Mouse (Mus musculus) MEL (cell line): ENCODE measurements at regions not wholly inside any gene's neighbourhood (a gene's known extent, or its start where the extent isn't known, plus 50 kb on each side); places are given as distances from the start of the nearest gene placed in this dataset.

ENCODE experiments used
- DNase-seq: peaks from one replicate; pipeline ENCODE4 v3.0.0; 2011; ENCODE audit warnings: low read depth, low spot score
- H3K27ac ChIP-seq: 2 replicates; pipeline ENCODE4 v1.5.1; 2012; ENCODE audit warnings: low read depth, mild to moderate bottlenecking, control low read depth, low read length, moderate library complexity; ENCODE audit not compliant: control insufficient read depth
- H3K27me3 ChIP-seq, 2 experiments: fragments of 150-350 bp in 1 of 2; sonication (generic) in 1 of 2; 2 replicates each; pipeline ENCODE4 v1.6.1; 2012; ENCODE audit warnings: low read length in 2 of 2, mild to moderate bottlenecking in 2 of 2, improper control_type of control experiment in 1 of 2, moderate library complexity in 1 of 2; ENCODE audit not compliant: insufficient read depth in 2 of 2, control insufficient read depth in 1 of 2
- H3K36me3 ChIP-seq, 2 experiments: 2 replicates each; pipeline ENCODE4 v1.6.1; 2012 to 2014; ENCODE audit warnings: low read length in 2 of 2, improper control_type of control experiment in 1 of 2, inconsistent platforms in 1 of 2, mild to moderate bottlenecking in 1 of 2; ENCODE audit not compliant: insufficient read depth in 2 of 2, control insufficient read depth in 1 of 2
- H3K4me1 ChIP-seq, 2 experiments: fragments of 150-350 bp in 1 of 2; sonication (generic) in 1 of 2; 2 replicates each; pipeline ENCODE4 v1.6.1; 2012; ENCODE audit warnings: low read length in 2 of 2, improper control_type of control experiment in 1 of 2, mild to moderate bottlenecking in 1 of 2; ENCODE audit not compliant: insufficient read depth in 2 of 2, control insufficient read depth in 1 of 2
- H3K4me3 ChIP-seq, 2 experiments: fragments of 150-350 bp in 1 of 2; sonication (generic) in 1 of 2; 2 replicates each; pipeline ENCODE4 v1.5.1; 2012; ENCODE audit warnings: low read depth in 2 of 2, low read length in 2 of 2, mild to moderate bottlenecking in 2 of 2, moderate library complexity in 2 of 2, control low read depth in 1 of 2, improper control_type of control experiment in 1 of 2; ENCODE audit not compliant: control insufficient read depth in 1 of 2, insufficient read depth in 1 of 2
- H3K79me2 ChIP-seq: 2 replicates; pipeline ENCODE4 v1.6.1; 2012; ENCODE audit warnings: mild to moderate bottlenecking, low read length, moderate library complexity; ENCODE audit not compliant: control insufficient read depth, poor library complexity, insufficient read depth
- H3K9ac ChIP-seq: 2 replicates; pipeline ENCODE4 v1.6.1; 2012; ENCODE audit warnings: low read depth, mild to moderate bottlenecking, control low read depth, low read length, moderate library complexity; ENCODE audit not compliant: control insufficient read depth, poor library complexity, severe bottlenecking
- H3K9me3 ChIP-seq: fragments of 150-350 bp; sonication (generic); replicated peaks from 2 replicates; pipeline ENCODE4 v1.6.1; 2012; ENCODE audit warnings: mild to moderate bottlenecking, low read length, improper control_type of control experiment, moderate library complexity; ENCODE audit not compliant: insufficient read depth
- CHD1 ChIP-seq: IDR thresholded peaks from 2 replicates; pipeline ENCODE4 v1.6.1; 2012; ENCODE audit warnings: low read depth, mild to moderate bottlenecking, inconsistent platforms, low read length, improper control_type of control experiment
- CHD2 ChIP-seq: IDR thresholded peaks from 2 replicates; pipeline ENCODE4 v1.6.1; 2011; ENCODE audit warnings: low read length, improper control_type of control experiment
- CTCF ChIP-seq, 3 experiments: IDR thresholded peaks in 2 of 3; conservative IDR thresholded peaks in 1 of 3; 2 replicates each; pipeline ENCODE4 v1.5.1; 2011 to 2012; ENCODE audit warnings: low read length in 3 of 3, low read depth in 2 of 3, mild to moderate bottlenecking in 2 of 3, improper control_type of control experiment in 1 of 3, inconsistent platforms in 1 of 3, mixed read lengths in 1 of 3, moderate library complexity in 1 of 3; ENCODE audit not compliant: control insufficient read depth in 1 of 3, insufficient read depth in 1 of 3, poor library complexity in 1 of 3, severe bottlenecking in 1 of 3
- E2F4 ChIP-seq: IDR thresholded peaks from 2 replicates; pipeline ENCODE4 v1.6.1; 2011; ENCODE audit warnings: low read depth, low read length, improper control_type of control experiment, borderline replicate concordance
- ELF1 ChIP-seq: IDR thresholded peaks from 2 replicates; pipeline ENCODE4 v1.6.1; 2014; ENCODE audit warnings: low read depth, mild to moderate bottlenecking, inconsistent platforms, low read length, improper control_type of control experiment, moderate library complexity
- GABPA ChIP-seq: IDR thresholded peaks from 2 replicates; pipeline ENCODE4 v1.6.1; 2012; ENCODE audit warnings: low read depth, mild to moderate bottlenecking, inconsistent platforms, low read length, improper control_type of control experiment, moderate library complexity
- HCFC1 ChIP-seq: IDR thresholded peaks from 2 replicates; pipeline ENCODE4 v1.6.1; 2012; ENCODE audit warnings: low read depth, mild to moderate bottlenecking, inconsistent platforms, low read length, improper control_type of control experiment, moderate library complexity
- JUND ChIP-seq: IDR thresholded peaks from 2 replicates; pipeline ENCODE4 v1.6.1; 2011; ENCODE audit warnings: low read depth, mild to moderate bottlenecking, improper control_type of control experiment, low read length
- MAFK ChIP-seq: IDR thresholded peaks from 2 replicates; pipeline ENCODE4 v1.6.1; 2011; ENCODE audit warnings: low read depth, mild to moderate bottlenecking, low read length, improper control_type of control experiment, borderline replicate concordance
- MAX ChIP-seq: IDR thresholded peaks from 2 replicates; pipeline ENCODE4 v1.6.1; 2011; ENCODE audit warnings: low read length, improper control_type of control experiment
- MEF2A ChIP-seq: IDR thresholded peaks from 2 replicates; pipeline ENCODE4 v1.6.1; 2014; ENCODE audit warnings: low read depth, mild to moderate bottlenecking, inconsistent platforms, low read length, improper control_type of control experiment; ENCODE audit not compliant: poor library complexity, insufficient replicate concordance, severe bottlenecking; ENCODE audit errors: extremely low read depth
- MXI1 ChIP-seq: IDR thresholded peaks from 2 replicates; pipeline ENCODE4 v1.6.1; 2011; ENCODE audit warnings: mild to moderate bottlenecking, low read depth, low read length, improper control_type of control experiment
- POLR2A ChIP-seq, 2 experiments: IDR thresholded peaks; 2 replicates each; pipeline ENCODE4 v1.6.1; 2011 to 2012; ENCODE audit warnings: low read length in 2 of 2, mild to moderate bottlenecking in 2 of 2, control low read depth in 1 of 2, improper control_type of control experiment in 1 of 2, low read depth in 1 of 2, moderate library complexity in 1 of 2; ENCODE audit not compliant: control insufficient read depth in 1 of 2, insufficient read depth in 1 of 2, poor library complexity in 1 of 2
- POLR2AphosphoS5 ChIP-seq: IDR thresholded peaks from 2 replicates; pipeline ENCODE4 v1.6.1; 2012; ENCODE audit warnings: low read depth, borderline replicate concordance, mild to moderate bottlenecking, inconsistent platforms, low read length, moderate library complexity, mixed read lengths
- RCOR1 ChIP-seq: IDR thresholded peaks from 2 replicates; pipeline ENCODE4 v1.6.1; 2012; ENCODE audit warnings: low read depth, mild to moderate bottlenecking, inconsistent platforms, low read length, improper control_type of control experiment
- SIN3A ChIP-seq: IDR thresholded peaks from 2 replicates; pipeline ENCODE4 v1.6.1; 2012; ENCODE audit warnings: low read length, improper control_type of control experiment, inconsistent platforms
- TCF12 ChIP-seq: IDR thresholded peaks from 2 replicates; pipeline ENCODE4 v1.6.1; 2014; ENCODE audit warnings: low read depth, mild to moderate bottlenecking, inconsistent platforms, low read length, improper control_type of control experiment, moderate library complexity
- UBTF ChIP-seq: IDR thresholded peaks from 2 replicates; pipeline ENCODE4 v1.6.1; 2012; ENCODE audit warnings: low read depth, mild to moderate bottlenecking, inconsistent platforms, low read length, improper control_type of control experiment, moderate library complexity, borderline replicate concordance; ENCODE audit not compliant: insufficient read depth
- USF1 ChIP-seq: IDR thresholded peaks from 2 replicates; pipeline ENCODE4 v1.6.1; 2014; ENCODE audit warnings: low read depth, mild to moderate bottlenecking, inconsistent platforms, low read length, improper control_type of control experiment, moderate library complexity
- USF2 ChIP-seq, 2 experiments: IDR thresholded peaks; 2 replicates each; pipeline ENCODE4 v1.6.1; 2011 to 2012; ENCODE audit warnings: improper control_type of control experiment in 2 of 2, low read length in 2 of 2, borderline replicate concordance in 1 of 2, inconsistent platforms in 1 of 2, low read depth in 1 of 2, mild to moderate bottlenecking in 1 of 2; ENCODE audit not compliant: insufficient read depth in 1 of 2

DNA sequence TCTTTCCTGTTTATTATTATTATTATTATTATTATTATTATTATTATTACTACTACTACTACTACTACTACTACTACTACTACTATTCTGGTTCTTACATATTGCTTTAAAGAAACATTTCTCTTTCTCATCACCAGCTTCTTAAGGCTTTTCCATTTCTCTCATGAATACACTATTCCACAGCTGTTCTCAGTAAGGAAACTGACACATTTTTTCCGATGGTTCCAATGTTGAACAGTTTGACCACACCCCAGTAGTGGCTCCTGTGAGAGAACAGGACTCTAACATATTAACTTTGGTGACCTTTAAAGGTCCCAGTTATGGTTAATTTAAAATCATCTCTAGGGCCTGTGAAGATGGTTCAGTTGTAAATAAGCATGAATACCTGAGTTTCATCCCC is 148.4 kb upstream of the Vrk2 start:
- no peak for DNase-seq
- Histone ChIP-seq H3K4me3 (no peak overlapping the region), H3K79me2 (no peaks in the 10 kb centered on the region), H3K27me3 (no peaks in the 10 kb centered on the region), H3K4me1 (no peaks in the 10 kb centered on the region), H3K27ac (no peak overlapping the region), H3K9ac (no peak overlapping the region), H3K9me3 (no peaks in the 10 kb centered on the region; the same call in 1 of the 2 replicates), H3K36me3 (no peaks in the 10 kb centered on the region)
- TF ChIP-seq CTCF (IDR thresholded peaks at IDR 0.05 in 2 of 3, conservative IDR thresholded peaks at IDR 0.05 in 1 of 3; ENCODE audit: control insufficient read depth in 1 of 3, insufficient read depth in 1 of 3, low read depth in 2 of 3, low read length in 3 of 3, poor library complexity in 1 of 3, severe bottlenecking in 1 of 3) (no peak), CHD1 (no peak)

DNA sequence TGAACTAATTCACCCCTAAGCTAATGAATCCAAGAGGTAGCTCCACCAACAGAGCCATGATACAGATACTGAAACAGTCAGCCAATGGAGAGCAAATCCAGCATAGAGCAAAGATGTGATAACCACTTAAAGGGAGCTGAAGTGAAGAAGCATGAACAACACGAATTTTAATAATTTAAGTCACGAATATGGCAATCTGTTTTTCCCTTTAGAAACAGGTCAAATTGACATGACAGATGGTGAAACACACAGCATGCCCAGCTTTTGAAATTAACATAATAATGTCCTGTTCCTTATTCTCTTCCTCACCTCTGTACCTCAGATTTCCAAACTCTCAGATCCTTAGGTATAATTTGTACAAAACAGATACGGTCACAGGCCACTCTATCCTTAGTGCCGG is 145.9 kb upstream of the Vrk2 start:
- Histone ChIP-seq H3K79me2 (no peaks in the 10 kb centered on the region), H3K27ac (no peak overlapping the region), H3K9ac (no peak overlapping the region), H3K9me3 (no peaks in the 10 kb centered on the region), H3K36me3 (no peaks in the 10 kb centered on the region), H3K4me3 (no peak overlapping the region), H3K4me1 (no peaks in the 10 kb centered on the region), H3K27me3 (no peaks in the 10 kb centered on the region)
- TF ChIP-seq MXI1 (no peak), ELF1 (no peak), CTCF (IDR thresholded peaks at IDR 0.05 in 2 of 3, conservative IDR thresholded peaks at IDR 0.05 in 1 of 3; ENCODE audit: control insufficient read depth in 1 of 3, insufficient read depth in 1 of 3, low read depth in 2 of 3, low read length in 3 of 3, poor library complexity in 1 of 3, severe bottlenecking in 1 of 3) (no peak), SIN3A (no peak), USF2 (IDR thresholded peaks at IDR 0.05; ENCODE audit: borderline replicate concordance in 1 of 2, insufficient read depth in 1 of 2, low read depth in 1 of 2, low read length in 2 of 2) (no peak), POLR2A (IDR thresholded peaks at IDR 0.05; ENCODE audit: control insufficient read depth in 1 of 2, insufficient read depth in 1 of 2, low read depth in 1 of 2, low read length in 2 of 2, poor library complexity in 1 of 2) (no peak), JUND (no peak), MEF2A (no peak), E2F4 (no peak), GABPA (no peak), UBTF (no peak), RCOR1 (no peak), MAX (no peak), CHD2 (no peak), TCF12 (no peak), USF1 (no peak), MAFK (no peak), HCFC1 (no peak), POLR2AphosphoS5 (no peak)
- DNase-seq, result no peak
